Mouse (Mus musculus) CH12.LX (cell line): ENCODE data around the gene Pex16.

Experiments
- CTCF ChIP-seq, 2 experiments: IDR thresholded peaks in 1 of 2; conservative IDR thresholded peaks in 1 of 2; 2 replicates each; pipeline ENCODE4 v1.5.1; 2011 to 2012; ENCODE audit warnings: low read depth in 2 of 2, low read length in 2 of 2, improper control_type of control experiment in 1 of 2, inconsistent platforms in 1 of 2, mild to moderate bottlenecking in 1 of 2, moderate library complexity in 1 of 2
- E2F4 ChIP-seq: IDR thresholded peaks from 2 replicates; pipeline ENCODE4 v1.6.1; 2011; ENCODE audit warnings: low read depth, low read length, improper control_type of control experiment; ENCODE audit not compliant: insufficient replicate concordance
- EP300 ChIP-seq: IDR thresholded peaks from 2 replicates; pipeline ENCODE4 v1.6.1; 2011; ENCODE audit warnings: low read length, improper control_type of control experiment
- ETS1 ChIP-seq: conservative IDR thresholded peaks from 2 replicates; pipeline ENCODE4 v1.6.1; 2012; ENCODE audit warnings: low read depth, mild to moderate bottlenecking, inconsistent platforms, low read length, improper control_type of control experiment, moderate library complexity
- GABPA ChIP-seq: IDR thresholded peaks from 2 replicates; pipeline ENCODE4 v1.6.1; 2012; ENCODE audit warnings: low read depth, low read length, improper control_type of control experiment, inconsistent platforms; ENCODE audit not compliant: insufficient replicate concordance
- HCFC1 ChIP-seq: IDR thresholded peaks from 2 replicates; pipeline ENCODE4 v1.6.1; 2012; ENCODE audit warnings: low read depth, mild to moderate bottlenecking, inconsistent platforms, low read length, improper control_type of control experiment
- KAT2A ChIP-seq: IDR thresholded peaks from 2 replicates; pipeline ENCODE4 v1.6.1; 2012; ENCODE audit warnings: low read length, improper control_type of control experiment, inconsistent platforms; ENCODE audit not compliant: insufficient replicate concordance
- MAFK ChIP-seq: IDR thresholded peaks from 2 replicates; pipeline ENCODE4 v1.6.1; 2011; ENCODE audit warnings: low read length, improper control_type of control experiment; ENCODE audit not compliant: insufficient replicate concordance
- NRF1 ChIP-seq: IDR thresholded peaks from 2 replicates; pipeline ENCODE4 v1.6.1; 2014; ENCODE audit warnings: low read depth, mild to moderate bottlenecking, inconsistent platforms, low read length, improper control_type of control experiment, moderate library complexity
- POLR2A ChIP-seq: IDR thresholded peaks from 2 replicates; pipeline ENCODE4 v1.6.1; 2011; ENCODE audit warnings: low read depth, mild to moderate bottlenecking, improper control_type of control experiment, low read length
- RAD21 ChIP-seq: IDR thresholded peaks from 2 replicates; pipeline ENCODE4 v1.6.1; 2011; ENCODE audit warnings: low read depth, mild to moderate bottlenecking, low read length, improper control_type of control experiment, moderate library complexity
- ZMIZ1 ChIP-seq: IDR thresholded peaks from 2 replicates; pipeline ENCODE4 v1.6.1; 2012; ENCODE audit warnings: low read depth, mild to moderate bottlenecking, inconsistent platforms, low read length, improper control_type of control experiment
- ZNF384 ChIP-seq: IDR thresholded peaks from 2 replicates; pipeline ENCODE4 v1.6.1; 2012; ENCODE audit warnings: low read depth, low read length, improper control_type of control experiment, inconsistent platforms

DNA sequence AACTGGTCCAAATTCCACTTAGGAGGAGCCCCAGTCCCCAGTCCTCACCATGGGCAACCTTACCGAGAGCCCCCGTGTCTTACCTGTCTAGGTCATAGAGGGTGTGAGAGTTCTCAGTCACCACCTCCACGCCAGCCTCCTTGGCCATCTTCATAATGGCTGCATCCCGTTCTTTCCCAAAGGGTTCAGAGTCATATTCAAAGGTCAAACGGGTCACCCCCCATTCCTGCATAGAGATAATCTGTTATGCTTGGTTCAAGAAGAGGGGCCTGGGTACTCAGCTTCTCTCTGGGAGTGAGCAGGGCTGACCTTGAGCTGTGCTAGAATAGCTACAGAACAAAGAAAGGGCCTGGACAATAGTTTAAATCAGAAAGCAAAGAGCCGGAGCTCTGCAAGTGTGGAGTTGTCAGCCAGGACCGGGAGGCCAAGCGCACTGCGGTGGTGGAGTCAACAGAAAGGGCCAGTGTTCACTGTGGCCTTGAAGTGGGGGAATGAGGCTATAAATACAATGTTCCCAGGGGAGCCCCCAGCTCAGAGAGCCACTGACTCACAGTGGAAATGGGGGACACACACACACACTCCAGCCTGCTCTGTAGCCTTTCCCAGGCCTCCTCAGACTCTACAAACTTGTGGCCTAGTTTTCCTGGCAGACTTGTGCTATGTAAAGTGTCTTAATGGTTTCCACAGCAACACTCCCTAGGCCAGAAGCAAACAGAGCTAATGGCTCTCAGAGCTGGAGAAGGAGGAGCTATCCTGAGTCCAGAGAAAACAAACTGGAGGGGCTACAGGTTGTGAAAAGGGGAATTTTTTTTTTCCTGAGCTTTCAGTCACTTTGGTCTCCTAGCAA is 50.2 kb downstream of the Pex16 start:
- TF ChIP-seq E2F4 (no peak), POLR2A (no peak), CTCF (conservative IDR thresholded peaks at IDR 0.05 in 1 of 2, IDR thresholded peaks at IDR 0.05 in 1 of 2; ENCODE audit: low read depth in 2 of 2, low read length in 2 of 2) (no peak), ZMIZ1 (no peak), ZNF384 (no peak), NRF1 (no peak), EP300 (no peak), HCFC1 (no peak), MAFK (no peak), KAT2A (no peak), GABPA (no peak), ETS1 (no peak), RAD21 (no peak)
